Mouse (Mus musculus): ENCODE data around the gene Tcn2.

DNA sequence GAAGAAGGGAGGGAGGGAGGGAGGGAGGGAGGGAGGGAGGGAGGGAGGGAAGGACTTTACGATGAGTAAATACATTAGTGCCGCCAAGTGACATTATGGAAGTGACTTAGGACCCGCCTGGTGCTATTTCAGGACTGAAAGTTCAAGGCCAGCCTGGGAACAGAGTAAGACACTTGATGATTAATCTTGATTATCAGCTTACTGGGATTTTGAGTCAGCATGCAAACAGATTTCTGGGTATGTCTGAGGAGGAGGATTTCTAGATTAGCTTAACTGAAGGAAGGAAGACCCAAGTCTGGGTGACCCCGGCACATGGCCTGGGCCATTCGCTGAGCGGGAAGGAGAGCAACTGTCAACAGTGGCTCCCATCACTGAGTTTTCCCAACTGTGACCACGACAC, 11.5 kb downstream of the Tcn2 start:
- TF ChIP-seq SRF (IDR thresholded peaks at IDR 0.05; ENCODE audit: control insufficient read depth, insufficient read length, low read depth) (no peak), TCF3 (IDR thresholded peaks at IDR 0.05; ENCODE audit: insufficient read length, low read depth) (no peak), TCF12 (IDR thresholded peaks at IDR 0.05; ENCODE audit: insufficient read depth, poor library complexity, severe bottlenecking) (no peak), POLR2A (IDR thresholded peaks at IDR 0.05; ENCODE audit: insufficient read length, low read depth) (no peak), USF1 (IDR thresholded peaks at IDR 0.05; ENCODE audit: low read depth) (no peak), E2F4 (IDR thresholded peaks at IDR 0.05; ENCODE audit: insufficient read depth) (no peak), POLR2AphosphoS2 (IDR thresholded peaks at IDR 0.05; ENCODE audit: insufficient read length, low read depth) (no peak), CEBPB (IDR thresholded peaks at IDR 0.05; ENCODE audit: insufficient read depth, poor library complexity, severe bottlenecking) (no peak), MYOG (IDR thresholded peaks at IDR 0.05; ENCODE audit: control insufficient read depth in 1 of 3, insufficient read depth in 1 of 3, insufficient read length in 2 of 3, low read depth in 2 of 3) (no peak), REST (IDR thresholded peaks at IDR 0.05; ENCODE audit: insufficient read depth, insufficient read length) (no peak), MAX (IDR thresholded peaks at IDR 0.05; ENCODE audit: low read depth) (no peak)
